Mouse (Mus musculus) urinary bladder, postnatal 25 days (tissue): ENCODE data around the gene Ip6k3.

Source experiments
- DNase-seq: peaks from one replicate; pipeline ENCODE4 v3.0.0; 2022; ENCODE audit warnings: low spot score

Ip6k3 gene

GRCm38 (mm10) chr17:27167545-27167944 lies at the start of gene Ip6k3:
Gene Ip6k3 (minus strand): TSS chr17:27167795.
- DNase-seq = no peak

DNA sequence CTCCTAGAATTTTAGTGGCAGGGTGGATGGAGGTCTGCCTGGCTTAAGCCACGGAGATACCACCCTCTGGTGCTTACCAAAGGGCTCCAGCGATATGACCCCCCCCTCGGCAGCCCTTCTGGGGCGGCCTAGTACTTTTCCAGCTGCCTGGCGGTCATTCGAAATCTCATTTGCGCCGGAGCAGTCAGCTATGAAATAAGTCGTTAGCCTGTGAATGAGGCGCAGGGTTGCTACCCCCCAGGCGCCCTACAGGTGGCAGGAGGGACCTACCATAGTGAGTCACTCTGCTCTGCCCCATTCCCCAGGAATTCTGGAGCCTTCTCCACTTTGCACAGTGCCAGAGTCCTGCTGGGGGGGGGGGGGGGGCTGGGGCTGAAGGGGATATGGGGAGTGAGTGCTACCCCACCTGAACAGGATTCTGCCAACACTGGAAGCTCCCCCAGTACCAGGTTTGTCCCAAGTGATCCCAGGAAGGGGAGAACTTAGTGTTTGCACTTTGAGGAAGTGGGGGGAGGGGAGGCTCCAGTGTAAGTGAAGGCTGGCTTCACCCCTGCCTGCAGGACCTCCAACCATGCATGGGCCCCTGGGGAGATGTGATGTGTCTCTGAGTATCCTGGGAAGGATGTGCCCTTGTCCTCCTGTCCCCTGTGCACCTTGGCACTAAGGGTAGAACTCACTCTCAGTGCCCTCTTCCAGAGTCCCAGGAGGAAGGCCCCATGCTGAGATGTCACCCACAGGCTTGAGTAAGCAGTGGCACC lies 45.4 kb upstream of the Ip6k3 start:
- peak; percentile 42 for DNase-seq

DNA sequence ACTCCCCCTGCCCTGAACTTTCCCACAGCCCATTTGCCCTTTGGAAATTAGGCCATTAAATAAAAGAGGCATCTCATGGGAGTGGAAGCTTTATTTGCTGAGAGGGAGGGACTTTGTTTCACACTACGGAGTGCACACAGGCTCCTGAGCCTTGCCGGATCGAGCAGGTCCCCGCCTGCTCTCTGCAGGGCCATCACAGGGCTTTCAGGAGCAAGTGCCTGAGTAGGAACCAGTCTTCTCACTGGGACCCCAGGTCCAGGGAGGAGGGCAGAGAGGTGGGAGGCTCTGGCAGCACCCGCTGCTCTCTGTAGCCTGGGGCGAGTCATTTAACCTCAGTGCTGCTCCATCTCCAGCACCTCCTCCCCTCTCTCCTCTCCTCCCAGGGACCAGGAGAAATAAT lies 44.4 kb upstream of the Ip6k3 start:
- no peak for DNase-seq

GRCm38 (mm10) chr17:27207113-27207707 lies 39.6 kb upstream of the Ip6k3 start:
- DNase-seq = peak; percentile 32

- peak; percentile 97 for DNase-seq
These were observed 36.7 kb upstream of the Ip6k3 start, which contains the start of gene Lemd2 for GRCm38 (mm10) chr17:27204075-27204909. Gene Lemd2 (minus strand): TSS chr17:27204469.

- DNase-seq = peak; percentile 36
These were observed 35.9 kb upstream of the Ip6k3 start for GRCm38 (mm10) chr17:27203358-27204074.

DNA sequence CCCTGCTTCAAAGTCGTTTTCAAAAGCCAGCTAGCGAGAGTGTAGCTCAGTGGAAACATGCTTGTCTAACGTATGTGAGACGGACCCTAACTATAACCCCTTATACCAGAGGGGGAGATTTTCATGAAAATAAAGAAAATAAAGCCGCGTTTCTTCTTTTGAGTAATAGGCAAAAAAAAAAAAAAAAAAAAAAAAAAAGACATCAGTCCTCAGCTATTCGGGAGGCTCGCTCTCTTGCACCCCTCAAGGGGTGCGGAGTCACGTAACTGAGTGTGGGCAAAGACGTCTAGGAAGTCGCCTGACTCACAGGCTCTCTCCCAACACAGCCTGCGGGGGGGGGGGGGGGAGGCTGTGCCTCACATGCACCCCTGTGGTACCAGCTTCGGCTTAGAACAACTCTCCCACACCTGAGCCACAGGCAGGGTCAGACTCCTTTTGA lies 35.3 kb upstream of the Ip6k3 start:
- DNase-seq = no peak

DNA sequence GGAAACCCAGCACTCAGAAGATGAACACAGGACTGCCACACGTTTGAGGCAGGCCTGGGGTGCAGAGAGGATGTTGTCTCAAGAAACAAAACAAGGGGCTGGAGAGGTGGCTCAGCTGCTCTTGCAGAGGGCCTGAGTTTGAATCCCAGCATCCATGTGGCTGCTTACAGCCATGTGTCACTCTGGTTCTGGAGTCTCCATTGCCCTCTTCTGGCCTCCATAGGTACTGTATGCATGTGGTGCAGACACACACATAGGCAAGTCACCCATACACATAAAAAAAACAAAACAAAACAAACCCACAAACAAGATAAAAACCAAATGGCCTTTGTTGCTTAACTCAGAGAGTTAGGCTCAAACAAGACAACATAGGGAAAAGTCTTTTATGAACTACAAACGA lies 34.4 kb upstream of the Ip6k3 start:
- DNase-seq = no peak

GRCm38 (mm10) chr17:27200801-27201200 lies 33.2 kb upstream of the Ip6k3 start:
- no peak for DNase-seq

- no peak for DNase-seq
These were observed 32.3 kb upstream of the Ip6k3 start for GRCm38 (mm10) chr17:27199864-27200263.

DNA sequence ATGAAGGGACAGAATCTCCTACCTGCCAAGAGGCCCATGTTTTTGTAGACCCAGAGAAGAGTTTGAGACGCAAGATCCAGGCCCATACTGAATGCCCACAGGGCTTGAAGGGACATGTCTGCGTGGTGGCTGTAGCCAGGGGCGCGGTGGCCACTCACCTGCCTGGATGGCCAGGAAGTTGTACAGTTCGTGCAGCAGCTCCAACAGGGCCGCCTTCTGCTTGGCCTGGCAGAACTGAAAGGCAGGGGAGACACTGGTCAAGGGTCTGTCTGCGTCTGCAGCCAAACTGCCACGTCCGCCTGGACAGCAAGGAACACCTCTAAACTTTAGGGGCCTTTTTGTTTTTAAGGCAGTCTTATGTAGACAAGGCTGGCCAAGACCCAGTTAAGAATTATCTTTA lies 31.6 kb upstream of the Ip6k3 start:
- DNase-seq = no peak

DNA sequence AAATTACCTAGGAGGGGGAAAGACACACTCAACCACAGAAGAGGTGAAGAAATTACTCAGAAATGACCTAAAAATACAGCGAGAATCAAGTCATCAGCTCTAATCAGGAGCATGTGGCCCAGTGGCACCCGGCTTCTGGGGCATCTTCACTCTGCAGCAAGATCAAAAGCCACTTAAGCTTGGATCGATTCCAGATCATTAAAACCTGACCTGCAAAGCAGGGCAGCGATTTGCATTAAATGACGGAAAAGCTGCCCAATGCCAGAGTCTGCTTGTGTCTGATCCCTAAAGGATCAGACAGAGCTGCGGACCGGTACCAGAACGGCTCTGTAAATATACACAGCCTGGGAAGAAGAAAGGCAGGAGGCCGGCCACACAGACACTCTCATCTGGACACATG lies 28.6 kb upstream of the Ip6k3 start:
- no peak for DNase-seq

DNA sequence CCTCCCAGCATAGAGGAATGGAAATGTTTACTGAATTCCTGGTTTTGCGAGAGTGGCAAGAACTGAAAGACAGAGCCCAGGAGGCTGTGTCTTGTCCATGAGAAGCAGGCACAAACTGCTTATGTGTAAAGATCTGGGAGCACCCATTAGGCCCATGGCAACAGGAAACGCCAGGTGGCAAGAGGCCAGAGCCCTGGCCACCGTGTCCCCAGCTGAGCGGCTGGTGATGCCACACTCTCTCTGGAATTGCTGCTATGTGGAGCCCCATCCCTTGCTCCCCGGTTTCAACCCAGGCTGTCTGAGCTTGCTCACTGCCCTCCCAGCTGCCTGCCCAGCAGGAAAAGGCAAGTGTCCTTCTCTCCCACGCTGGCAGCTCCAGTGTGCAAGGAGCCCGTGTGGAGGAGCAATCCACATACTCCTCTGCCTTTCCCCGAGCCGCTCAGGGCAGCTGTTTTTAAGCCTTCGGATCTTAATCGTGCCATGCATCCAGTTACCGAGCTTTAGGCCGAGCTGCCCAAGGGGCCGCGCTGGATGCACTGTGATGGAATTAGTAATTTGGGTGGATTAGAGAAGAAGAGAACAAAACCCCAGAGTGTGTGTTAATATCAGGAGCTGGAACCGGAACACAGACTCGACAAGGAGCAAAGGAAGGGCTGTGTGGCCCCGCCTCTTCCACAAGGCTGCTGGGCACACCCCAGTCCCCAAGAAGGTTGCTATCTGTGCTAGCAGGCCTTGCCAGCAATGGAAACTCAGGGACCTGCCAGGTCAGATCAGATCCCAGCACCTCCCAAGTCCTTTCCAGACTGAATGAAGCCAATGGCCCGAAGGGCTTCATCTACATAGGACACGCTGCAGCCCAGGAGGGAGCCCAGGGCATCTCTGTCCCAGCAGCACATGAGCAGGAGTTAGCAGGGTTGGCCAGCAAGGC lies 26.9 kb upstream of the Ip6k3 start:
- DNase-seq = no peak

GRCm38 (mm10) chr17:27191804-27192203 lies 24.2 kb upstream of the Ip6k3 start:
- no peak for DNase-seq

- no peak for DNase-seq
These were observed 23.6 kb upstream of the Ip6k3 start for GRCm38 (mm10) chr17:27191189-27191588.

DNA sequence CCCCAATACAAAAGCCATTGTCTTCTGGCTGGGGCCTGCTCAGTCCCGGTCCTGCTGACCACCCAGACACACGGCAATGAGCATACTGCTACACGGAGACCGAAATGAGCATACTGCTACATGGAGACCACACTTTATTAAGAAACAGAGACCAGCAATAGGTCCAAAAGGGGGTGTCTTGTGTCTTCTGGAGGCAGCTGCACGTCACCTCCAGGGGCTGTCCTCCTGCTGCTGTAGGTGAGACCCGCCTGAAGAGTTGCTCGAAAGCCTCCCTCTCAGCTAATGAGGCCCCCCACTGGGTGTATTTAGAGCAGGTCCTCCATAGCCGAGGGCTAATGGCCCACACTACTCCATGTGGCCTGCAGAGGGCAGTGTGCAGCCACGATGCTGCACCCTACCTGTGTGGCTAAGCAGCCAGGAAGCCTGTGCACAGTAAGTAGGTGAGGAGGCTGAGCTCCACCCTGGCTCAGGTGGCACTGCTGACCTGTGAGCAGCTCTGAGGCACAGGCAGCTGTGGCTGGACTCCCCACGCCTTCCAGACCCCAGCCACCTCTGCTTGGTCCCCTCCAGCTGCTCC lies 22.1 kb upstream of the Ip6k3 start:
- peak; percentile 51 for DNase-seq

- no peak for DNase-seq
These were observed 21.3 kb upstream of the Ip6k3 start for GRCm38 (mm10) chr17:27188883-27189282.

DNA sequence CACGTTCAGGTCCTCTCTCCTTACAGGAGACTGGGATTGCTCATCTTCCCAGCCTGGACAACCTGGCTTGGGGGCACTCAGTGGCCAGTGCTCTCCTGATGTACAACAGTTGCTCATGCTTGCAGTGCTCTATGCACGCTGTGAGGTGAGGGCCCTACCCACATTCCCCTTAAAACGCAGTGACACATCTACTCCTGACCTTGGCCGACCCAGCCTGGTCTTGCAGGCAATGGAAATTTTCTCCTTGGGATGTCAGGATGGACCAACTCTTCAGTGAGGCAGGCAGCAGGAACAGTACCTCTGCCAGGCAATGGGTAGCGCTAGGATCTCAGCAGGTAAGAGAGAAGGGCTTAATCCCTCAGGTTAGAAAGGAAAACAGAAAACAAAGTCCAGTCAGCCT lies 19.5 kb upstream of the Ip6k3 start:
- no peak for DNase-seq

DNA sequence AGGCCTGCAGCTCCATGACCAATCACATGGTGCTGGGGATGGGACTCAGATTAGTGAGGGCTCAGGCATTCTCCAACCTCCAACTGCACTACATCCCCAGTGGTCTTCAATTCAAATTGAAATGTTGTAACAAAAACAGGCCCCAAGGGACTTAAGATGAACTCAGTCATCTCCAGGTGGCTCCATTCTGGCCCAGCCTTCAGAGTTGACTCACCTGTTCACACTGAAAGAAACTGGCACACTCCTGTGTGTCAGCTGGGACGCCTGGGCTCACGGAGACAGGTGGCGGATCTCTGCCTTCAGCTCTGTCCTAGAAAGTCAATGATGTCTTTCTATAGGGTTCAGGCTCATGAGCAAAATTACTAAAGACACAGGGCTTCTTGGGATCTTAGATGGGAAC lies 18.5 kb upstream of the Ip6k3 start:
- no peak for DNase-seq

- DNase-seq = no peak
These were observed 16.2 kb upstream of the Ip6k3 start for GRCm38 (mm10) chr17:27183667-27184292.
